ENCODE assay signal across 23 mouse cellular contexts in genomic region chr13:30931613-30932012, GRCm38 (mm10). TPM values are rescaled to one million over a fixed set of nuclear protein-coding genes. Genes with fewer than 3 reads are reported as not detected.
DNase-seq lines count a peak whose midpoint lies in the region; ATAC-seq and TF ChIP-seq lines count a peak whose summit lies in the region.
"Had no signal": no experiment of that assay in that cellular context is flagged by ENCODE, and none has a peak within 500 bp of the region (broad histone marks: within the 10 kb centered on the region; RNA-seq: fewer than 3 reads in every experiment).

No protein-coding gene starts in this region.

- H3K9me3 ChIP-seq in limb, embryonic 14.5 days (ENCODE audit: control insufficient read depth, low read length): no peaks in the 10 kb centered on the region
- H3K9me3 ChIP-seq: embryonic facial prominence, embryonic 12.5 days; forebrain, embryonic 12.5 days; heart, embryonic 12.5 days had no signal

- peaks cover 9% of the 10 kb centered on the region; the same call in 1 of the 2 replicates for H3K4me1 ChIP-seq in limb, embryonic 14.5 days (ENCODE audit: control insufficient read depth, insufficient read depth, low read length)
- H3K4me1 ChIP-seq: embryonic facial prominence, embryonic 12.5 days; forebrain, embryonic 12.5 days had no signal

- peaks cover 10% of the 10 kb centered on the region; the same call in 1 of the 2 replicates for H3K36me3 ChIP-seq in limb, embryonic 14.5 days (ENCODE audit: control insufficient read depth, insufficient read depth, low read length)

- intact Hi-C loops in left cerebral cortex, postnatal 4 days (cut with DNase I): no loop called here

- no peak overlapping the region for H3K27ac ChIP-seq in limb, embryonic 14.5 days (replicated peaks; ENCODE audit: low read depth, low read length)
- H3K27ac ChIP-seq: embryonic facial prominence, embryonic 12.5 days; forebrain, embryonic 12.5 days had no signal

- peak; percentile 27 for DNase-seq in adrenal gland, adult 2 months
- no peak for DNase-seq in adrenal gland, adult 18-20 months (ENCODE audit: low spot score in 2 of 2)
- DNase-seq in brain, adult 2 months (ENCODE audit: low read depth, low spot score): peak; percentile 46
- DNase-seq in limb, embryonic 14.5 days (ENCODE audit: low spot score): no peak
- no peak for DNase-seq in right cerebral cortex, postnatal 10 days (ENCODE audit: low spot score in 2 of 2)
- no peak for DNase-seq in left cerebral cortex, postnatal 4 days
- DNase-seq: adrenal gland, postnatal 25 days; cerebellum, adult 11-12 months; cerebellum, postnatal 36 days; heart, postnatal 36 days; lung, adult 18-20 months; lung, postnatal 4 days; midbrain, embryonic 14.5 days; right cerebral cortex, postnatal 4 days had no signal

- no peaks in the 10 kb centered on the region for H3K27me3 ChIP-seq in limb, embryonic 14.5 days (ENCODE audit: control insufficient read depth, insufficient read depth, low read length)
- H3K27me3 ChIP-seq: embryonic facial prominence, embryonic 12.5 days; forebrain, embryonic 12.5 days; heart, embryonic 12.5 days had no signal

- ATAC-seq in limb, embryonic 14.5 days (ENCODE audit: low FRiP score, low read depth): peak; percentile 50
- ATAC-seq in megakaryocyte progenitor cell, adult 5-6 weeks (replicated peaks; ENCODE audit: poor library complexity): peak; percentile 64
- no peak for ATAC-seq in activated CD4-positive, CD25-positive, alpha-beta regulatory T cell, adult 4 months
- ATAC-seq: inflammation-experienced regulatory T-cells, adult 6 months had no signal

- 37% methylated on average over 4 of the region's 4 CpGs for WGBS in limb, embryonic 14.5 days

- no peak overlapping the region for H3K4me3 ChIP-seq in limb, embryonic 14.5 days (replicated peaks; ENCODE audit: low read length)
- H3K4me3 ChIP-seq: embryonic facial prominence, embryonic 12.5 days; forebrain, embryonic 12.5 days; heart, embryonic 12.5 days had no signal

- no peak for TF ChIP-seq POLR2A in limb, embryonic 14.5 days (IDR thresholded peaks at IDR 0.05; ENCODE audit: borderline replicate concordance, extremely low read depth, insufficient read depth, insufficient read length)

- no peak overlapping the region for H3K4me2 ChIP-seq in limb, embryonic 14.5 days (replicated peaks; ENCODE audit: low read depth, low read length, severe bottlenecking)
- H3K4me2 ChIP-seq: embryonic facial prominence, embryonic 12.5 days; forebrain, embryonic 12.5 days; heart, embryonic 12.5 days had no signal

- no peak overlapping the region for H3K9ac ChIP-seq in limb, embryonic 14.5 days (ENCODE audit: low read depth, low read length, severe bottlenecking)
- H3K9ac ChIP-seq: embryonic facial prominence, embryonic 12.5 days; forebrain, embryonic 12.5 days; heart, embryonic 12.5 days had no signal

RNA-seq across cellular contexts. Expression of gene Hus1b, which starts 15.9 kb away (rescaled TPM):
- total RNA-seq in adrenal gland, adult 2 months (2021): under 1 TPM; 0.23 to 0.31 TPM
- 0.27 TPM in 1 of 2 replicates, not detected in the other for polyA plus RNA-seq in adrenal gland, adult 2 months (2012; rRNA removed)
- total RNA-seq in adrenal gland, adult 18-20 months (2021): under 1 TPM; 0.26 to 0.27 TPM
- 0.21 TPM in 1 of 2 replicates, not detected in the other for polyA plus RNA-seq in limb, embryonic 14.5 days (2012; rRNA removed)
- polyA plus RNA-seq in limb, embryonic 14.5 days (2014; fragmentation: Nextera tagmentation; extraction: Ambion mirVana): 0.21 TPM in 1 of 2 replicates, not detected in the other
- total RNA-seq in megakaryocyte progenitor cell, adult 5-6 weeks (2015): 1.1 and 1.4 TPM in 2 replicates
- 0.62 and 1.0 TPM in 2 replicates for total RNA-seq in megakaryocyte progenitor cell, adult 5-6 weeks (2017)
- total RNA-seq in left cerebral cortex, postnatal 4 days (2021): 1 to 10 TPM; 1.0 to 1.2 TPM
- polyA plus RNA-seq in activated CD4-positive, CD25-positive, alpha-beta regulatory T cell, adult 4 months (2017; shearing (Covaris generic)): not detected
- polyA plus RNA-seq: forebrain, embryonic 12.5 days; heart, embryonic 12.5 days; neural tube, embryonic 11.5 days had no signal

RNA-seq across cellular contexts. Expression of gene Exoc2, which starts 42.3 kb away (rescaled TPM):
- total RNA-seq in adrenal gland, adult 2 months (2021): 10 to 100 TPM; 29.3 to 31.5 TPM
- 5.0 and 6.7 TPM in 2 replicates for polyA plus RNA-seq in adrenal gland, adult 2 months (2012; rRNA removed)
- total RNA-seq in adrenal gland, adult 18-20 months (2021): 10 to 100 TPM; 24.3 to 29.0 TPM
- 20.4 and 20.9 TPM in 2 replicates for polyA plus RNA-seq in limb, embryonic 14.5 days (2012; rRNA removed)
- polyA plus RNA-seq in limb, embryonic 14.5 days (2014; fragmentation: Nextera tagmentation; extraction: Ambion mirVana): 32.7 and 34.5 TPM in 2 replicates
- 43.8 and 47.6 TPM in 2 replicates for total RNA-seq in megakaryocyte progenitor cell, adult 5-6 weeks (2015)
- 32.5 and 50.5 TPM in 2 replicates for total RNA-seq in megakaryocyte progenitor cell, adult 5-6 weeks (2017)
- total RNA-seq in left cerebral cortex, postnatal 4 days (2021): 10 to 100 TPM; 62.9 to 66.2 TPM
- polyA plus RNA-seq in activated CD4-positive, CD25-positive, alpha-beta regulatory T cell, adult 4 months (2017; shearing (Covaris generic)): 10 to 100 TPM; 71.5 to 76.1 TPM

RNA-seq across cellular contexts. Expression of gene Gm5447, which starts 42.4 kb away (rescaled TPM):
- not detected for total RNA-seq in adrenal gland, adult 2 months (2021)
- not detected in 2 replicates for polyA plus RNA-seq in adrenal gland, adult 2 months (2012; rRNA removed)
- total RNA-seq in adrenal gland, adult 18-20 months (2021): not detected
- polyA plus RNA-seq in limb, embryonic 14.5 days (2012; rRNA removed): 0.08 TPM in 1 of 2 replicates, not detected in the other
- 0.17 TPM in 1 of 2 replicates, not detected in the other for polyA plus RNA-seq in limb, embryonic 14.5 days (2014; fragmentation: Nextera tagmentation; extraction: Ambion mirVana)
- 0.22 TPM in 1 of 2 replicates, not detected in the other for total RNA-seq in megakaryocyte progenitor cell, adult 5-6 weeks (2015)
- not detected in 2 replicates for total RNA-seq in megakaryocyte progenitor cell, adult 5-6 weeks (2017)
- under 1 TPM; 0.20 to 0.28 TPM for total RNA-seq in left cerebral cortex, postnatal 4 days (2021)
- polyA plus RNA-seq in activated CD4-positive, CD25-positive, alpha-beta regulatory T cell, adult 4 months (2017; shearing (Covaris generic)): under 1 TPM in 1 of 2 experiments, not detected in 1; 0.19 TPM
- total RNA-seq: adrenal gland, postnatal 25 days; gastrocnemius, postnatal 4 days; heart, postnatal 36 days; left cerebral cortex, adult 8-10 months had no signal
- polyA plus RNA-seq: heart, embryonic 12.5 days; inflammation-experienced regulatory T-cells, adult 6 months; midbrain, embryonic 14.5 days; neural tube, embryonic 11.5 days had no signal

Comparison
In these comparisons a context has a peak if more than half of its experiments do, and no peak if none do; other contexts are left out.
1. DNase-seq: peak in adrenal gland, adult 2 months (single experiment) and brain, adult 2 months (single experiment); none in adrenal gland, adult 18-20 months (0 of 2), limb, embryonic 14.5 days (single experiment), right cerebral cortex, postnatal 10 days (0 of 2) and left cerebral cortex, postnatal 4 days (single experiment).